Mouse (Mus musculus) embryo, embryonic 11 days (tissue): Measurements from ENCODE around the gene Fam207a.

Experiments
- DNase-seq: peaks from one replicate; pipeline ENCODE4 v3.0.0-alpha.2; 2015

Gene Fam207a

DNA sequence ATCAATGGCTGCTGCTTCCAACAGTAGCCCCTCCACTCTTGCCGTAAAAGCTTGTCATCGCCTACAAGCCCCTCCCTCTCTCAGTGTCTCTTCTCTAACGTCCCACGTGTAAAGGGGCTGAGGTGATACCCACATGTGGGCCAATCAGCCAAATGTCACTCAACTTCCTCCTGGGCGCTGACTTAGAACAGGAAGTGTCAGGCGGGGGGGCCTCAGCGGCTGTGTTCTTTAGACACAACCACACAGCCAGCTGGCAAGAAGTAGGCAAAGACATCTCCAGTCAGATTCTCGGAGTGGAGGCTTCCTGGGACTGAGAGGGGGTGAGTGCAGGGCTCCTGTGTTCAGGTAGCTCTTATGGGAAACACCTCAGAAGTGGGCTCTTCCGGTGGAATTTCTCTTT is 14.6 kb upstream of the Fam207a start, which contains the start of gene Itgb2:
TSS of gene Itgb2 (plus strand) at position 113 of the 400 bp plus-strand sequence.
- no peak for DNase-seq

DNA sequence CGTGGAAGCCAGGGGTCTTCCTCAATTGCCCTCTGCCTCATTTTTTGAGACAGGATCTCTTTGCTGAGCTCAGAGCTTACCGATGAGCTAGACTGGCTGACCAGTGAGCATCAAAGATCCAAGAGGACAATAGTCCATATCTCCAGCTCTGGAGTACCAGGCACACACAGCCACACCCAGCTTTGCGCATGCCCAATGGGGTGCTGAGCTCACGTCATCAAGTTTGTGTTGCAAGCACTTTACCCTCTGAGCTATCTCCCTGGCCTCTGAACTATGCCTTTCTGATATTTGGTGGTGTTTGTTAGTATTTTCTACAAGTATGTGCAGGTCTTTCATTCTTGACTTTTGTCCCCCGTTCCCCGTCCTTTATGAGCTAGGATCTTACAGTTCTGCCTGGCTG is 13.0 kb upstream of the Fam207a start:
- DNase-seq = no peak

DNA sequence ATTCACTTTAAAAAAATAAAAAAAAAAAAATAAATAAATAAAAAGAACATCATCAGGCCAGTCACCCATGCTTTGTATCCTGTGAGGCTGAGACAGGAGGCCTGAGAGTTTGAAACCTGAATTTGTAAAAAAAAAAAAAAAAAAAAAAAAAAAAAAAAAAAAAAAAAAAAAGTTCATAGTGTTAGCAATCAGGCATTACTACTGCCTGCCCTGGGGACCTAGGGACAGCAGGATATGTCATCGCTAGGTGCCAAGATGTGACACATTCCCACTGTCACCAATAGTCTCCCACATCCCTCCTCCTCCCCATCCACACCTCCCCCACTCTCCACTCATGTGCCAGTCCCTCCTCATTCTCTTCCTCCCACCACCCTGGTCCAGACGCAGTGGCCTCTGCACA is 10.9 kb upstream of the Fam207a start:
- no peak for DNase-seq

DNA sequence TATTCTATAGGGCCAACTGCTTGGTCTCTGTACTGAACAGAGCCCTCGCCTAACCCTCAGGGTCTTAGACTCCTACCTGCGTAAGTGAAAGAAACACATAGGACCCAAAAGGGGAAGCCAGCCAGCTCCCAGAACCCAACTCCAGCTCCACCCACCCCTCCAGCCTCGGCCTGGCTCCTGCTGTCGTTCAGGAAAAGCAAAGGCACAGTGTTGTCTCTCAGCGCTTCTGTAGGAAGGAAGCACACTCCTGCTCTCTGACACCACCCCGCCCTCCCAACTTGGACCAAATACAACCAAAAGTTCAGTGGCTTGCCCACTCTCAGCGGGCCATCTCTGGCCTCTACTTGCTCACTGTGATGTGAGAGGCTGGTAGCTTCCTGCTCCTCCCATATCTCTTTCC is 7.7 kb upstream of the Fam207a start:
- no peak for DNase-seq

DNA sequence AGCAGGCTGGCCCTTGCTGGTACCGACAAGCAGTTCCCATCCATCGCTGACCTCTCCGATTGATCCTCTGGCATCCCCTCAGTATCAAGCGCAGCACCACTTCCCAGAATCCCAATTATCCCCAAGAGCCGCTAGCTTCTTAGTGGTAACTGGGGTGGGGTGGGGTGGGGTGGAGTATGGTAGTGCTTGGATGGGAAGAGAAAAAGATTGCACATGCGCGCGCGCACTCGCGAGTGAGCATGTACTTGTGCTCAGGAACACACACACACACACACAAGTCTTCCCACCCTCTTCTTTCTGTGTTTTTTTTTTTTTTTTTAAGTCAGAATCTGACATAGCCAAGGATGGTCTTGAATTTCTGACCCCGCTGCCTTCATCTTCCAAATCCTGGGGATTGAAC is 7.2 kb upstream of the Fam207a start:
- no peak for DNase-seq

DNA sequence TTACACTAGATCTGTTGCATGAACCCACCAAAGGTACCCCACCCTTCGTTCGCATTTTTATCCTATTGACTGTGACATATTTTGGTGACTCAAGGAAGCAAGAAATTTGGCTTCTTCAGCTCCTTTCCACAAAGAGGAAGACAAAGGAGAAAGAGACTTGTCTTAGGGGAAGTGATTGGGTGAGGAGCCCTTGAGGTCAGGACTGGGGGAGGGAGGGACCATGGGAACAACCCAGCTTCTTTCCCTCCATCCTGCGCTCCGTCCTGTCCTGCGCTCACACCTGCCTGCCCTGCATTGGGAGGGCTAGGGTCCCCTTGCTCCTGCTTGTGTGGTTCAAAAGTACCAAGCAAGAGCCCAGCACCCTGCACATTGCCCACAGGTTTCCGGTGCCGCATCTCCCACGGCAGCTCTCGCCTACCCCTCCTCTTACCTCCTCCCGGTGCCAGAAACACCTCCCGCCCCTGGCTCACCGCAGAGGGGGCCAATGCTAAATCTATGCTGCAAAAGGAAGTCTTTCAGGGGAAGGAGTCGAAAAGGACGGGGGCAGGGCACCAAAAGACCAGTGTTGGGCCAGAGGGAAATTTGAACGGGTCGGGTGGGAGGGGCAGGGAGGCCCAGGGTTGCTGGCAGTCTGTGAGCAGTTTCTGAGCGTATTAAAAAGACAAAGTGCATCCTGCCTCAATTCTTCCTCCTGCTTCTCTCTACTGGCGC is 6.6 kb upstream of the Fam207a start:
- DNase-seq = peak; percentile 33

DNA sequence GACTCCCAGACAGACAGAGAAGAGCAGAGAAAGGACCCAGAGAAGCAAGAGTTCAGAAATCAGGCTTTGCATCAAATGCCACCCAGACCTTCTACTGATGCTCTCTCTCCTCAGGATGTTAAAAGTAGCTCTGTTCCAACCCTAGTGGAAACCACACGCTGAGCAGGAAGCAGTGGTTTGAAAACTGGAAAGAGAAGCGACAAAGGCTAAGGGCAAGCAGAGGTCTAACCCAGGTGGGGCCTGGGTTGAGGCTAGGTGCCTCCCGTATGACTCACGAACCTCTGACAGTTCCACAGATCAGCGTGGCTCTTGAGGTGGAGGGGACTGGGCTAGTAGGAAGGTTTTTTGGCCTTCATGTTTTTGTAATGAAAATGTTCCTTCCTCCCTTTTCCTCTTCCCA is 4.9 kb upstream of the Fam207a start:
- DNase-seq = no peak

DNA sequence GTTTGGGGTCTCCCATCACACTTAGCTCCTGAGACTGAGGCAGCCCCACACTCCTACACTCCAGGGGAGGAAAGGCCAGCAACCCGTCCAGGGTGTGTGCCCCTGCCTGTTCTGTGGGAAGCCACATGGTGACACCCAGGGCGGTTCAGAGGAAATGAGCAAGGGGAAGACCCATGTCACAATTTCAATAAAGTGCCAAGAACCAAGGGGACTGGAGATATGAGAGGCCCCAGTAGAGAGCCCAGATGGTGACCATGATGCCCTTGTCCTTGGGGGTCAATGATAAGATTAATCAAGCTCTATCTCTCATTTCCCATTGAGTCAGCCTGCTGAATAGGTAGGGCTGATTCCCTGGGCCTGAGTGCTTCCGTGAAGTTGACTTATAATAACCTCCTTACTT is 3.6 kb upstream of the Fam207a start:
- no peak for DNase-seq

DNA sequence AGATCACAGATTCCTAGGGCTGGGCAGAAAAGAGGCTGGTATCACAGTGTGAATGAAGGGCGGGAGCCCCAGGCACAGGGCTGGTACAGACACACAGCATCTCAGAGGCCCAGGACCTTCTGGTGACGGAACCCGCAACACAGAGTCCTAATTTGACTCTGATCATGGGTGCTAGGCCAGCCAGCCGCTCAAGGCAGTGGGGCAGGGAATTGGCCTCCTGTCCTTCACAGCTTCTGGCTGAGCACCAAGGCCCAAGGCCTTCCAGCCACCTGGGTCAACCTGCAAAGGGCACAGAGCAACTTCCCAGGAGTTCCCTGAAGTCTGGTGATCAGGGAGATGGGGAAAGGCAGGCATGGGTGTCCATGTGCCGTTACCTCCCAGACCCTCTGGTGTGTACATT is 2.2 kb upstream of the Fam207a start:
- DNase-seq = no peak

DNA sequence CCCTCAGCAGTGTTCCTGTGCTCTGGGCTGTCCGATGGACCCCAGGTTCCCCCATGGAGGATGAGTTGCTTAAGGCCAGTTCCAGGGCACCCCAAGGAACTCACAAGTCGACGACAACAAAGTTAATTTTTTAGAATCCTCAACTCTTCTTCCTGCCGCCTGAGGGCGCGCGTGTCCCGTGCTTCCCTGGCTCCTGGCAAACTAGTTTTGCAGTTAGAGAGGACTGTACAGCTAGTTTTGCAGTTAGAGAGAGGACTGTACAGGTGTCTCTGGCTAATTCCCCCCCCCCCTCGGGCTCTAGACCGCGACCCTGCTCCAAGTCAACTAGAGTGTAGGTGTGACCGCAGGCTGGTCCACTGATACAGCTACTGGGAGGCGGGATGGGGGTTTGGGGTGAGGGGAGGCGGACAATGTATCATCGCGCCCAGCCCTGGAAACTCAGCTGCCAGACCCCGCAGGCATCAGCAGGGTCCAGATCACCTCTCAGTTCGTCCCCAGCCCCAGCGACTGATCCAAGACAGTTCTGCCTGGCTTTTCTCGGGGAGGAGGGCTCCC is 1.6 kb upstream of the Fam207a start:
- peak; percentile 77 for DNase-seq

DNA sequence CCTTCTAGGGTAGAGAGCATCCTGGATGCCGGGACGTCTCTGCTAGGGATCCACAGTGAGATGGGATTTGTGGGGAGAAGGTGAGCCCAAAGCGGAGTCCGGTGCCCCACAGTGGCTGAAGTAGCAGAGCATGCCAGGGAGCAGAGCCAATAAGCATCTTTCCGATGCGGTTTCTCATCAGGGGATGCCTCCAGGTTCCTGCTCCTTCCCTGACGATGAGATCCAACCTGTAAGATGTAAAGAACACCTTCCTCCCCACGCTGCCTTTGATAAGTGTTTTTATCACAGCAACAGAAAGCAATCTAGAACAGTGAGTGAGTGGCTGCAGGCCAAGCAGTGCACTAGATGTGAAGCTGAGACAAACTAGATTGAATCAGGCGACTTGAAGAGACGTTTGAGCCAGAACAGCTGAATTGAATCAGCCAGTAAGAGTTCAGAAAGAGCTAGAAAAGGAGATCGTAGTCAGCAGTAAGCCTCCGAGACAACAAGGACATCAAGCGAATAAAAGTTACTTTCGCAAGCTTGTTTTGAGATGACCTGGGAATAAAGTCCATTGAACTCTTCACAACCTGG is 880 bp upstream of the Fam207a start:
- peak; percentile 22 for DNase-seq

DNA sequence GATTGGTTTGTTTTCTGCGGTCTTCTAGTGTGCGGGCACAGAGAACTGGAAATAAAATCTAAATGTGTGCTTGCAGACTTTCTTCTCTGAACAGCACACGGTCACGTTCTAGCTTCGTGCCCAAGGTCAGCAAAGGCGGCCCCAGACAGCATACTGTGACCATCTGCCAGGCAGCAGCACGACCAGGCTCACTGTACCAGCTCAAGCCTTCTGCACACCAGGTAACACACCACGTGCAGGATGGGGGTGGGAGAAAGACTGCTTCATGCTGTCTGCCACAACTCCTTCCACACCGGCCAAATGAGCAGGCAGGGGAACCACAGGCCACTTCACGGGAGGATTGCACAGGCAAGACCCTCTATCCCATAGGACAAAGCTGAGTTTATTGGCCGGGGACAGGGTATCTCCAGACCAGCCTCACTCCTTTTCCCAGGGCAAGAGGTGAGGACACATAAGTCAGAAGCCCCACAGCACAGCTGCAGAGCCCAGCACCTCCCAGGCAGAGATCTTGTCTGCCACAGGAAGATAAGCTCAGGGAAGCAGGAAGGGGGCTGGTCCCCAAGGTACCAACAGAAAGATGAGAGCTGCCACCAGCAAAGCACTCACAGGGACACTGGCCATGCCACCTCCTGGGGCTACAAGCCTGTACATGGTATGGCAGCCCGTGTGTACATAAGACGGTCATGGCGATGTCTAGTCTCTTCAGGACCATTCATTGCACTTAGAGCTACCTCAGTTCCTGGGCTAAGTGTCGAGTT is 5.2 kb downstream of the Fam207a start:
- DNase-seq = no peak

DNA sequence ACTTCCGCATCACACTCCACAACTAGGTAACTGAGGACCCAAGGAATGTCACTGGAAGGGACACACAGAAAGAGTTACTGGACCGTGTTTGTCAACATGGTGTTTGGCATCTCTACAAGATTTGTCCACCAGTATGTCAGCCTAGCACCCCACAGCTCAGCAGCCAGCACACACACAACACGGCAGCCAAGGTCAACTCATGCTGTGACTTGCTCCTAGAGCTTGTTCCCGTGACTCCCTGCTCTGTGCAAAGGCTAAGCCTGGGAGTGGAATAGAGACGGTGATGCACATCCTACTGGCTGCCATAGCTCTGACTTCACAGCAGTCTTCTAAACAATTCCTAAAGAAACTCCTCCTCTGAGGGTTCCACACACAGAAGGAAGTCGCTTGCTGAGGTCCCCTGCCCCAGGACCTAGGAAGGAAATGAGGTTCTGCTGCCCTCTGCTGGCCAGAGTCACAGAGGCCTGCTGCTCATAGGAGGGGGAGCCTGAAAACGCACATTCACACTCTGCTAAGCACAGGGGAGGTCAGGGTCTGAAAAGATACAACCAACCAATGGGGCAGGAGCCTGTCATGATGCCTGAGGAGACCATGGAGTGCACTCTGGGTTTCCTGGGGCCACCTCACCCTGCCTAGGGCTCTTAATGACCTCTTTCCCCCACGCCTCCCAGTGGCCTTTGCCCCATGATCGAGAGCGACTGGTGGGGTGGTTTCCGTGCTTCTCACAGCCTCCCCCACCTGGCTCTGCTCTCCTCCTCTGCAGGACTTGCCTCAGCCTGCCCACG is 6.0 kb downstream of the Fam207a start:
- peak; percentile 89 for DNase-seq

DNA sequence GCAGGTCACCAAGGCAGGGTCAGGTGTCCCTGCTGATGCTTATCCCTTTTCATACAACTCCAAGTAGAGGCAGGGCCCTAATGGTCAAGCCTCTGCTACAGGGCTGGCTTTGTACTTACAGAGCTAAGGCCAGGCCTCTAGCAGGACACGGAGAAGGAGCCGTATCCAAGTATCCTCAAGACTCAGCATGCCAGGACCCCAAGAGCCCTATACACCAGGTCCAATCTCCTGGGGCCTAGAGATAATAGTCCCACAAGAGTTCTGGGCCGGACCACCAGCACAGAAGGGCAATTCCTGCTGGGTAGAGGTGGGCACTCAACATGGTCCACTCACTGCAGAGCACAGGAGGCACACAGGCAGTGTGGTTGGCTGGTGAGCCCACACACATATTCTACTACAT is 6.8 kb downstream of the Fam207a start:
- DNase-seq = no peak

DNA sequence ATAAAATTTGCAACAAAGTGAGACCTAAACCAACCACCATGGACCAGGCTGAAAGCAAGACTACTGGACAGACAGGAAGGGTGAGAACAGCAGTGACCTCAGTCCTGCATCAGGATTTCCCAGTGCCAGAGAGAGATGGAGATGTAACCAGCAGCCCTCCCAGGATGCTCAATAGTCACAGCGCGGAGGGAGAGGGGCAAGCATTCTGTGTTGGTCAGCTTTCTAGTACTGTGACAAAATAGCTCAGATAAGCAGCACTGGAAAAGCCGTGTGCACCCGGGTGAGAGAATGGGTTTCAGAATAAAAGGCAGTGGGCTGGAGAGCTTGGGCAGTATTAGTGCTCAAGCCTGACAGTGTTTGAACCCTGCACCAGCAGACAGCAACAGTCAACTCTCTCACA is 7.8 kb downstream of the Fam207a start:
- DNase-seq = no peak

DNA sequence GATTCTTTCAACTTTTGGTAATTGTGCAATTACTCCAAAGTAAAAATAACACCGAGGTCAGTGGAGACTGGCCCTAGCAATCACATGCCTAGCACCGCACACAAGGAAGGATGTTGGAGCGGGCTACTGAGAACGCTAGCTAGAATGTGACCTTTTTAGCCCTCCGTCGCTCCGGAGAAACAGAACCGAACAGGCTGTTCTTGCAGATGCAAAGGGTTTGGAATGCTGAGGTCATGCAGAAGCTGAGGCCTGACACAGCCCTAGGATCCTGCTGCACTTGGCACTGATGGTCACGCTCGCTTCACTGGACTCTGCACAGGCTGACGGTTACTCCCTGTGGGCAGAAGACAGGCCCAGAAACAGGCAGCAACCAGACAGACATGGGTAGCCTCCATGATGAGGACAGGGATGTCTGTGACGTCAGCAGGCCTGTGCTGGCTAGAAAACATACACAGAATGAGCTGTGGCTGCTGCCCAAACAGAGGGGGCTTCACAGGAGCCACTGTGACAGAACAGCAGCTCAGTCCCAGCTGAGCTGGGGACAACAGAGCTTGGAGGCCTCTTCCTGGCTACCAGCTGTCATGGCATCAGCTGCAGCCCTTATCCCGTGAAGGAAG is 8.5 kb downstream of the Fam207a start:
- no peak for DNase-seq

DNA sequence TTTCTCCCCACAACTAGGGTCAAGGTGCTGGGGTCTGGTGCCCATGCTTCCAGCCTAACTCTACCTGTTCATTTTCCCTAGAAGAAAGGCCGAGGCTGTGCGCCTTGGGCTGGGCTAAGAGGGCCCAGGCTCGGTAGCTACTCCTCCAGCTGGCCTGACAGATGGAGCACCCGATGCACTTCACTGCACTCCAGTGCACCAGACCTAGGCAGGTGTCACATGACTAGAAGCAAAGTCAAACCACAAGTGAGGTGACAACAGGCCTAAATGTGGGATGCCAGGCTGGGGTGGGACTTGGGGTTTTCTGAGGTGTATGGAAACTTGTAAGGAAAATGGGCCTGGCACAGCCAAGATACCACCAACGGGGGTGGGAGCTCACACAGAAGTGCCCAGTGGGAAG is 9.1 kb downstream of the Fam207a start:
- no peak for DNase-seq

DNA sequence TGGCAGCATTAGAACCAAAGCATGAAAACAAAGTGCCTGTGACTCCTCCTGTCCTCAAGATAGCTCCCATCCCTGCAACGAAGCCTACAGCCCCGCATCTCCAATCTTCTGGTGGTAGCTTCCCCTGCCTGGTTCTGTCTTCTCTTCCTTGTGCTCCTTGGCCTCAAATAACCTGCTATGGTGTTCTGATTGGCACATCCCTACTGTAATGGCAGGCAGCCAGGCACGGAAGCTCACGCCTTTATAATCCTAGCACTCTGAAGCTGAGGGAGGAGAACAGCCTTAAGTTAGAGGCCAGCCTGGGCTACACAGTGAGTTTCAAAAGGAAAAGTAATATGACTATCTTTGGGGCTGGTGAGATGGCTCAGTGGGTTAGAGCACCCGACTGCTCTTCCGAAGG is 11.4 kb downstream of the Fam207a start:
- DNase-seq = no peak

DNA sequence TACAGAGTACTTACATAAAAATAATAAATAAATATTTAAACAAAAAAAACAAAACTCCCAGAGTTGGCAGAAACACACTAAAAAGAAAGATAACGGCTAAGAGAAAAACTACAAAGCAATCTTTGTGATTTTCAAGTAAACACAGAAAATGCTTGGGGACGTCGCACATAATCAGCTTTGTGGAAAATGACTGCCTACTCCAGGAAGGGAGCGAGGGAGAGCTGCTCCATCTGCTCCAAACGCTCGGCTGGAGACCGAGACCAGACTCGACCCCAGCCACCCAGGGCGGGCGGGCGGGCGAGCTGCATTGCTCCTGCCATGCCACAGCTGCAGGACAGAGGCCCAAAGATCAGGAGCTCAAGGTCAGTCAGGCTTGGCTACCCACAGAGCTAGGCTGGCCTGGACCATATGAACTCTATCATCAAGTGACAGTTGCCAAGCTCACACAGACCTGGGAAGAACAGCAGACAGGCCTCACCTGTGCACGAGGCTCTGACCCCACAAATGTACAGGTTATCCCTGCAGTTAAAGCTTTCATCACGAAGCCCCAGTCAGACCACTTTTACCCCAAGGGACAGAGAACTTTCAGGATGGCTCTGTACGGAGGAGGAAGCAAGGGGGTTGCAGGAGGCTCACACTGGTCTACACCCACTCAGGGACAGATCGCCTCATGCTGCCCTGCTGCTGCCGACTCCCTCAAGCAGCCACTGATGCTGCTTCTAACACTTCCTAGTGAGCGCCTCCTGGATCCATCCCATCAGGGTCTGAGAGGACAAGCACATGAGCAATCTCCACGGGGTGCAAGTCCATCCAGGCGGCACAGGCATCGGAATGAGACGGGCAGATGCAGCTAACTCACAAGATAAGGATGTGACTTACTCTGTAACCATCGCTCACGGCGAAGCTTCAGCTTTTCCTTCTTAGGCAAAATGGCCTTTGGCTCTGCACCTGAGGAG is 12.3 kb downstream of the Fam207a start:
- DNase-seq = no peak

DNA sequence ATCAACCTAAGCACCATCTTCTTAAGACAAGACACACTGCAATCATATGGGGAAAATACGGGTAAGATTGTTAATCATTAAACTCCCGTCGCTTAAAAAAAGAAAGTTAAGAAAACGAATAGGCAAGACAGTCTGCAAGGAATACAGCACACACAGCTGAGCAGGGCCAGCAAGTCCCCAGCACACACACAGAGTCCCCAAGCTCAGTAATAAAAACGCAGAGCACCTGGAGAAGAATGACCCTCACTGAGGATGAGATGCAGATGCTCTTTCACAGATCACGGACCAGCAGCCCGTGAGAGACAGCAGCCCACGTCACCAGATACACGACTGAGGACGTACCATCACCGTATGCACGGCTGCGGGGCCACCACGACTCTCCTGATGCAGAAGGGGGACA is 14.9 kb downstream of the Fam207a start:
- DNase-seq = no peak

DNA sequence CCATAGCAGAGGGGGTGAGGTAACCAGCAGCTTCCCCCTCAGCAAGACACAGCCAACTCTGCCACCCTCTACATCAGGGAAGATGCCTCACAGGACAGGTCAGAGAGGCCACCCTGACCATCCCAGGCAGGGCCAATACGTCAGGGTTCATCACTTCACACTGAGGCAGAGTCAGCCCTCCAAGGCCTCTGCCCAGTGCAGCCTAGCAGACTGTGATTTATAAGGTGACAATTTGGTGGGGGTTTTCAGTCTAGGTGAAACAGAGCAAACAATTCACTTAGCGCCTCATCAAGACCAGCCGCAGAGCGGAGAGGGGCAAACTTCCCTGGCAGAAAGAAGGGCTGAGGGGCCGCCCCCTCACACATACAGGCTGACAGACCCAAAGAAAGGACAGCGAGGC is 17.3 kb downstream of the Fam207a start:
- no peak for DNase-seq

DNA sequence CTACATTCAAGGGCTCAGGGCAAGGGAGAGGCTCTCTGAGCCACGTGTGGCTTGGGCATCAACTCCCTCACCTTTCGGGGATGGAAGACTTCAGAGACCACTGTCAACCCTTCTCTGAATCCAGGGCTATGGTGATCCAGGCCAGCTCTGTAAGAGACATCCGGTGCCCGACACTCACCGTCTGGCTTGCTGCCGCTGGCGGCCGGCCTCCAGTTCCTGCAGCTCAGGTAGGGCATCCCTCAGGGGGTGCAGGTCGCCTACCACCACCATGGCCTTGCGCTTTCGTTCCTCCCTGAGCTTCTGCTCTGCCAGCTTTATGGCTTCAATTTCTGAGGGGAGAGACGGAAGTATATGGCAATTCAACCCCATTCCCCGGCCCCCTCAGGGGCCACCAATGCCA is 18.4 kb downstream of the Fam207a start:
- no peak for DNase-seq
